Mouse (Mus musculus): ENCODE results near the gene Abca7. TPM values are rescaled to one million over a fixed set of nuclear protein-coding genes. Genes with fewer than 3 reads are reported as not detected.

Gene Abca7
- polyA plus RNA-seq, 1 experiment from 2014 or later: 1.9 TPM

GRCm38 (mm10) chr10:80025889-80026288 lies 29.6 kb downstream of the Abca7 start:
- H3K27me3 ChIP-seq: no peaks in the 10 kb centered on the region
- no peak overlapping the region for H3K4me2 ChIP-seq (replicated peaks)
- WGBS: 57% methylated on average over 12 of the region's 12 CpGs
- no peak overlapping the region for H3K27ac ChIP-seq
- peaks cover 21% of the 10 kb centered on the region for H3K36me3 ChIP-seq
- no peaks in the 10 kb centered on the region for H3K4me1 ChIP-seq
- no peaks in the 10 kb centered on the region for H3K9me3 ChIP-seq
- no peak overlapping the region for H3K4me3 ChIP-seq
- no peak overlapping the region for H3K9ac ChIP-seq
- no peak; the same call in 1 of the 2 replicates for ATAC-seq (ENCODE audit: low FRiP score, low read depth)

DNA sequence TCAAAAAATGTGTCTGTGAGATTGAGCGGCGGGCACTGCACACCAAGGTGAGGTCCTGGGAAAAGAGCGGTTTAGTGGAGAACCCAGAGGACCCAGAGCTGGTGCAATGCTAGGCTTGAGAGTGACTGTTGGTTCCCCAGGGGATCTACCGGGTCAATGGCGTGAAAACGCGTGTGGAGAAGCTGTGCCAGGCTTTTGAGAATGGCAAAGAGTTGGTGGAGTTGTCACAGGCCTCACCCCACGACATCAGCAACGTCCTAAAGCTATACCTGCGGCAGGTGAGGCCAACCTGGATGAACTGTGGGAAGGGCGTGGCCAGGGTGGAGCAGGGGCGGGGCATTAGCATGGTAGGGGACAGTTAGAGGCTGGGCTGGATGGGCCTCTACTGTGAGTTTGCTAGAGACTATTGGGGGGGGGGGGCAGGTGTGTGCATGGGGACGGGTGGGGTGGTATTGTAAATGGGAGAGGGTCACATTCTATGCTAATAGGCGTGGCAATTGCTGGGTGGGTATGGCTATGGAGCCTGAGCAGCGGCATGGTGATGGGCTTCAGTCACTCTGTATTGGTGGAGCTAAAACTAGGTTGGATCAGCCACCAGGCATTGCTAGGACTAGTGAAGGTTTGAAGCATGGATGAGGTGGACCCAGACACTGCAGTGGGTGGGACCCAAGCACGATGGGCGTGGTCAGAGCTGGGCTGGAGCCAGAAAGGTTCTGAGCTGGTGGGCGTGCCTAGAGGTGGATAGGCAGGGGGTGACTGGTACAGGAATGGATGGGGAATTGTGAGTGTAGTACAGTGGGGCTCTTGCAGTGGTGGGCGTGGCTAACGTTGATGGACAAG lies 31.6 kb downstream of the Abca7 start:
- H3K4me3 ChIP-seq: no peak overlapping the region
- H3K27ac ChIP-seq: no peak overlapping the region
- 71% methylated on average over 20 of the region's 20 CpGs for WGBS
- no peak overlapping the region for H3K9ac ChIP-seq
- no peaks in the 10 kb centered on the region for H3K4me1 ChIP-seq
- H3K4me2 ChIP-seq (replicated peaks): no peak overlapping the region
- peaks cover 11% of the 10 kb centered on the region; the same call in 1 of the 2 replicates for H3K36me3 ChIP-seq
- no peak for ATAC-seq (ENCODE audit: low FRiP score, low read depth)
- no peaks in the 10 kb centered on the region for H3K9me3 ChIP-seq
- no peaks in the 10 kb centered on the region for H3K27me3 ChIP-seq

DNA sequence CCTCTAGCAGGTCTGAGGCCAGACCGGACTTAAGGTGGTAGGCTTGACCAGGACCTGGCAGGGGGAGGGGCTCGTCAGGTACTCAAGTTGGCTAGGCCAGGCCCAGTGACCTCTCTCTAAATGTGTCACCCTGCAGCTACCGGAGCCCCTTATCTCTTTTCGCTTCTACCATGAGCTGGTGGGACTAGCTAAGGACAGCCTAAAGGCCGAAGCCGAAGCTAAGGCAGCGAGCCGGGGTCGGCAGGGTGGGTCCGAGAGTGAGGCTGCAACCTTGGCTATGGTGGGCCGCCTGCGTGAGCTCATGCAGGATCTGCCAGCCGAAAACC lies 32.2 kb downstream of the Abca7 start:
- no peaks in the 10 kb centered on the region for H3K9me3 ChIP-seq
- peaks cover 9% of the 10 kb centered on the region; the same call in 1 of the 2 replicates for H3K36me3 ChIP-seq
- no peak overlapping the region for H3K4me2 ChIP-seq (replicated peaks)
- H3K9ac ChIP-seq: no peak overlapping the region
- H3K27me3 ChIP-seq: no peaks in the 10 kb centered on the region
- no peak overlapping the region for H3K27ac ChIP-seq
- WGBS: 95% methylated on average over 13 of the region's 13 CpGs
- no peak for ATAC-seq (ENCODE audit: low FRiP score, low read depth)
- H3K4me3 ChIP-seq: no peak overlapping the region
- no peaks in the 10 kb centered on the region for H3K4me1 ChIP-seq

DNA sequence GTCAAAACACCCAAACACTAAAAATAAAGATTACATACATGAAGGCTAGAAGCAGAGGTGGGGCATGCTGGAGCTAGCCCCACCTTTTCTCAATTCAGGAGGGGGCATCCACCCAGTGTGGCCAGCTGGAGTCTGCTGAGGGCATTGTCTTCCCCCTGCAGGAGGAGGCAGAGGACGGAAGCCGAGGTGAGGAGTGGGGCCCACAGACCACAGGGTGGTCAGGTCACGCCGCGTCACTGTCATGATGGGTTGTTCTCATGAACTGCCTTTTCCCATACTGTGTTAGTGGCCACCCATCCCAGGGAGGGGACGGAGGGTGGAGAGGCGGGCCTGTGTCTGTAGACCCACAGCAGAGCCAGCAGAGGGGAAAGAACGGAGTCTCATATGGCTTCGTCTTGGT lies 33.9 kb downstream of the Abca7 start:
- 0 out of 2 replicates have a peak, but pooled peaks cover 5% of the 10 kb centered on the region for H3K4me1 ChIP-seq
- H3K4me3 ChIP-seq: no peak overlapping the region
- H3K27ac ChIP-seq: no peak overlapping the region
- H3K36me3 ChIP-seq: peaks cover 15% of the 10 kb centered on the region
- no peak overlapping the region for H3K9ac ChIP-seq
- no peaks in the 10 kb centered on the region for H3K9me3 ChIP-seq
- H3K27me3 ChIP-seq: no peaks in the 10 kb centered on the region
- ATAC-seq (ENCODE audit: low FRiP score, low read depth): no peak
- H3K4me2 ChIP-seq (replicated peaks): no peak overlapping the region
- 82% methylated on average over 9 of the region's 9 CpGs for WGBS

DNA sequence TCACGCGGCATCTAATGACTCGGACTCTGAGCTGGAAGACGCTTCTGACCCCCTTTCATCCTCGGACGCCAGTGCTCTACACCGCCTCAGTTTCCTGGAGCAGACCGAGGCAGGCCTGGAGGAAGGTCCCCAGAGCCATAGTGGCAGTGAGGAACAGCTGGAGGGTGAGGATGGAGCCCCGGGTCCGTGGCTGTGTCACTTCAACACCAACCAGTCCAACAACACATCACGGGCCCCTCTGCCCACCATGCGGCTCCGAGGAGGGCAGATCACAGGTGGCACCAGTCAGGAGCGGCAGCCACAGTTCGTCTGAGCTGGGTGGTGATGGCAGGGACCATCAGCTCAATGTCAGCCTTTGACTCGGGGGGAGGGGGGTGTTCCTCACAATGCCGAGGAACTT lies 34.4 kb downstream of the Abca7 start:
- Histone ChIP-seq H3K4me2 (replicated peaks) (no peak overlapping the region), H3K27me3 (no peaks in the 10 kb centered on the region), H3K9ac (no peak overlapping the region; the same call in 1 of the 2 replicates), H3K4me3 (no peak overlapping the region), H3K27ac (no peak overlapping the region), H3K36me3 (peaks cover 20% of the 10 kb centered on the region), H3K9me3 (no peaks in the 10 kb centered on the region), H3K4me1 (0 out of 2 replicates have a peak, but pooled peaks cover 5% of the 10 kb centered on the region)
- 87% methylated on average over 17 of the region's 17 CpGs for WGBS
- ATAC-seq (ENCODE audit: low FRiP score, low read depth): no peak

GRCm38 (mm10) chr10:80032799-80033480 lies 36.6 kb downstream of the Abca7 start:
- ATAC-seq (ENCODE audit: low FRiP score, low read depth): no peak
- no peaks in the 10 kb centered on the region for H3K9me3 ChIP-seq
- 0 out of 2 replicates have a peak overlapping the region, but pooled peaks have one; percentile 26 for H3K9ac ChIP-seq
- 63% methylated on average over 5 of the region's 5 CpGs for WGBS
- H3K36me3 ChIP-seq: peaks cover 42% of the 10 kb centered on the region
- H3K27me3 ChIP-seq: no peaks in the 10 kb centered on the region
- no peak overlapping the region for H3K4me2 ChIP-seq (replicated peaks)
- peak overlapping the region; percentile 22; the same call in 1 of the 2 replicates for H3K27ac ChIP-seq
- H3K4me1 ChIP-seq: peaks cover 7% of the 10 kb centered on the region
- no peak overlapping the region for H3K4me3 ChIP-seq

DNA sequence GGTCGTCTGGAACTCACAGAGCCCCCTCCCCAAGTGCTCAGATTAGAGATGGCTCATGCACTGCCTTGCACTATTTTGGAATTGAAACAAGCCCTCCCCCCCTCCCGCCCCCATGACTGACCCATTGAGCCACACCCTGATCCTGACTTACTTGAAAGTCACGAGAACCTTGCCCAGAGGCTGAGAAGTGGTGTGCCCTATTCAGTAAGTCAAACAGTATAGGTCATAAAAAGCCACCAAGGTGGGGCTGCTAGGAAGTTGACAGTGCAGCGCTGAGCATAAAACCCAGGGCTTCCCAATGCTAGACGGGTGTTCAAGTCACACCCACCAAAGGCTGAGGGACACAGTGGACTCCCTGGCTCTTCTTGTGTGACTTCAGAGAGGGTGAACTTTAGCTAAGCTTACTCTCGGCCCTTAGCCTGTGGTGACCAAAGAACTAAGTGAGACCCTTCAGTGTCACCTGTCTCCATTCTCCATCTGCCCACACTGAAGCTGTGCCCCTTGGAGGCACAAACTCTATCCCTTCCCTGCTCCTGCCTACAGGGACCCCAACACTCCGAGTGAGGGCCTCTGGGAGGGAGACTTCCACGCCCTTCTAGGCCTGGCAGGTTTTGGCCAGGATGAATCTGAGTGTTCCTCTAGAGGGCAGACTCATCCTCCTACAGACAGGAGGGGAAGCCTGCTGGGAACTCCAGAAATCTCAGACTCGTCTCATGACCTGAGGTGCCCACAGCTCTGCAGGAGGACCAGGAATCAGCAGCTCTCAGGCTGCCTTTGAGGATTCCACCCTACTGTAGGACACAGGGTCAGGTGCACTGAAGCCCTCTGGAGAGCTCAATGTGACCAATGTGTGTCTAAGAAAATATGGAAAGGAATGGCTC lies 37.5 kb downstream of the Abca7 start:
- H3K27me3 ChIP-seq: no peaks in the 10 kb centered on the region
- H3K4me2 ChIP-seq (replicated peaks): no peak overlapping the region
- 0 out of 2 replicates have a peak, but pooled peaks have one; percentile 20 for ATAC-seq (ENCODE audit: low FRiP score, low read depth)
- H3K9me3 ChIP-seq: no peaks in the 10 kb centered on the region
- H3K4me3 ChIP-seq: no peak overlapping the region
- H3K4me1 ChIP-seq: peaks cover 15% of the 10 kb centered on the region
- peak overlapping the region; percentile 25; the same call in 1 of the 2 replicates for H3K9ac ChIP-seq
- WGBS: 37% methylated on average over 9 of the region's 9 CpGs
- 0 out of 2 replicates have a peak overlapping the region, but pooled peaks have one; percentile 6 for H3K27ac ChIP-seq
- H3K36me3 ChIP-seq: peaks cover 45% of the 10 kb centered on the region

GRCm38 (mm10) chr10:80035148-80035547 lies 38.9 kb downstream of the Abca7 start:
- no peaks in the 10 kb centered on the region for H3K9me3 ChIP-seq
- H3K4me2 ChIP-seq (replicated peaks): no peak overlapping the region
- H3K4me3 ChIP-seq: no peak overlapping the region
- peaks cover 18% of the 10 kb centered on the region for H3K4me1 ChIP-seq
- no peaks in the 10 kb centered on the region for H3K27me3 ChIP-seq
- no peak for ATAC-seq (ENCODE audit: low FRiP score, low read depth)
- peaks cover 41% of the 10 kb centered on the region for H3K36me3 ChIP-seq
- 86% methylated on average over 8 of the region's 8 CpGs for WGBS
- peak overlapping the region; percentile 22; the same call in 1 of the 2 replicates for H3K27ac ChIP-seq
- no peak overlapping the region for H3K9ac ChIP-seq

DNA sequence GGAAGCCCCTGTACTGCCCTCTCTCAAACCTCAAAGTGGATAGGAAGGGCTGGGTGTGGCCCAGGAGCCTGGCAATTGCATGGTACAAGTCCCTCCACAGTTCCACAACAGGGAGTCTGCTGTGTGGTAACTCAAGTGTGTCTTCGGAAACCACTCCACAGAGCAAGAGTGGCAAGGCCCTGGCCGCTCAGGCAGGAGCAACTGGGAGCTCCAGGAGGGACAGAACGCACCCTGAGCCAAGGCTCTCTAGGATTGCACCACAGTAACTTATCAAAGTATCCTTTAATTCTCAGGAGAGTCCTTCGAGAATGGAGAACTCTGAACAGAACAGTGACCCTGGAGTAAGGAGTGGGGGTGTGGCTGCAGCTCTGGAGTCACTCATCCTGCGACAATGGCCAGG lies 39.4 kb downstream of the Abca7 start:
- Histone ChIP-seq H3K4me2 (replicated peaks) (no peak overlapping the region), H3K9ac (no peak overlapping the region), H3K4me3 (no peak overlapping the region), H3K9me3 (no peaks in the 10 kb centered on the region), H3K36me3 (peaks cover 41% of the 10 kb centered on the region), H3K27ac (peak overlapping the region; percentile 22; the same call in 1 of the 2 replicates), H3K27me3 (no peaks in the 10 kb centered on the region), H3K4me1 (peaks cover 18% of the 10 kb centered on the region)
- 95% methylated on average over 5 of the region's 5 CpGs for WGBS
- ATAC-seq (ENCODE audit: low FRiP score, low read depth): no peak

DNA sequence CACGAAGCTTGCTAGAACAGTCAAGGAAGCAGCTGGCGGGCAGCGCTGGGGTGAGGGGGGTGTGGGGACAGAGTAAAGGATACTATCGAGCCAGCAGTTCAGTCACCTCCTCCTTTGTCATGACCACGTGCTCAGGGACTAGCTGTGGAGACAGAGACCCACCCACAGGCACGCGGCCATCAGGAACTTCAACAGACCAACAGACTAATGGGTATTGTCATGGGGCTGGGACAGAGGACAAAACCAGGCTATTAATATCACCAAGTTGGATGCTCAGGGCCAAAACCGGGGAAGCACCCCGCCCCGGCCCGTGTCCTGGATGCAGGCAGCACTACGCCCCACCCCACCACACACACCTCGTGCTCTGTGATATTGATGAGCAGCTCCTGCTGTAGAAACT lies 40.5 kb downstream of the Abca7 start:
- no peaks in the 10 kb centered on the region for H3K9me3 ChIP-seq
- no peaks in the 10 kb centered on the region for H3K27me3 ChIP-seq
- 95% methylated on average over 13 of the region's 13 CpGs for WGBS
- no peak overlapping the region for H3K27ac ChIP-seq
- H3K36me3 ChIP-seq: peaks cover 41% of the 10 kb centered on the region
- ATAC-seq (ENCODE audit: low FRiP score, low read depth): no peak
- H3K4me3 ChIP-seq: no peak overlapping the region
- no peak overlapping the region for H3K9ac ChIP-seq
- H3K4me1 ChIP-seq: peaks cover 18% of the 10 kb centered on the region
- H3K4me2 ChIP-seq (replicated peaks): no peak overlapping the region

DNA sequence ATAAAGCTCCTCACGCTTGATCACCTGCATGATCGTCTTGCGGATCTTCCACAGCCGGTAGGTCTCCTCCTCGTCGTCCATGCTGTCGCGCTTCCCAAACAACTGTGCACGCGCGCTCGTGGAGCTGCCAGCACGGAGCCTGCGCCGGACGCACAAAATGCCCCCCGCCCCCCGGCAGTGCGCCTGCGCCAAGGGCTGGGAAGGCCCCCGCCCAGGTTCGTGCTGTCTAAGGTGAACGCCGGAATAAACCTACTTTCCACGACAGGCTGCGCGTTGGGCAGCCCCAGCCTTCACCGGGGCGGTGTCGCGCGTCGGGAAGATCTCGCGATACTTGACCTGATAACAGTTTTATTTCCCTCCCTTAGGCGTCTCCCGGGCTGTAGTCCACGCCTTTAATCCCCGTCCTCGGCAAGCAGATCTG lies 43.3 kb downstream of the Abca7 start, which contains the start of gene Polr2e:
Polr2e (minus strand) TSS at position 237 of the 421 bp plus-strand sequence.
- Histone ChIP-seq H3K27me3 (no peaks in the 10 kb centered on the region), H3K4me2 (replicated peaks) (peak within 1 kb of the TSS; percentile 87), H3K4me1 (peaks cover 13% of the 10 kb centered on the region), H3K27ac (peak within 1 kb of the TSS; percentile 63; the same call in 1 of the 2 replicates), H3K4me3 (peak within 1 kb of the TSS; percentile 91), H3K9me3 (no peaks in the 10 kb centered on the region), H3K9ac (peak within 1 kb of the TSS; percentile 93), H3K36me3 (peaks cover 39% of the 10 kb centered on the region)
- ATAC-seq (ENCODE audit: low FRiP score, low read depth): peak; percentile 98
- under 1% methylated on average over 40 of the region's 40 CpGs for WGBS

Measured in limb, embryonic 13.5 days (tissue).